Mouse (Mus musculus) liver, embryonic 14.5 days (tissue): ENCODE measurements around the gene Fbln1. TPM values are rescaled to one million over a fixed set of nuclear protein-coding genes. Genes with fewer than 3 reads are reported as not detected.

Source experiments
- ATAC-seq: fragments of 200-750 bp; cut with Nextera tagmentation; 2 replicates; pipeline ENCODE4 v1.8.0; 2017; ENCODE audit warnings: moderate number of reproducible peaks, mild to moderate bottlenecking, moderate library complexity; ENCODE audit not compliant: insufficient read depth
- DNase-seq, 3 experiments: peaks; one replicate each; pipeline ENCODE4 v3.0.0-alpha.2; 2012 to 2013; ENCODE audit warnings: low read depth in 3 of 3, low spot score in 3 of 3
- H3K27ac ChIP-seq: fragments of 300-500 bp; sonication (generic); 2 replicates; pipeline ENCODE4 v1.5.1; 2014; ENCODE audit warnings: moderate library complexity, mild to moderate bottlenecking, control low read depth, inconsistent platforms
- H3K27me3 ChIP-seq: fragments of 300-500 bp; sonication (generic); 2 replicates; pipeline ENCODE4 v1.6.1; 2014; ENCODE audit warnings: mild to moderate bottlenecking, low read length, moderate library complexity; ENCODE audit not compliant: control insufficient read depth, insufficient read depth
- H3K36me3 ChIP-seq: fragments of 300-500 bp; sonication (generic); replicated peaks from 2 replicates; pipeline ENCODE4 v1.6.1; 2014; ENCODE audit warnings: low read depth; ENCODE audit not compliant: control insufficient read depth, insufficient read depth
- H3K4me1 ChIP-seq, 2 experiments: fragments of 200-500 bp in 1 of 2; fragments of 300-500 bp in 1 of 2; sonication (generic) in 1 of 2; replicated peaks; 2 replicates each; pipeline ENCODE4 v1.6.1; 2012 to 2014; ENCODE audit warnings: antibody characterized with exemption in 1 of 2, inconsistent platforms in 1 of 2, low read length in 1 of 2; ENCODE audit not compliant: control insufficient read depth in 2 of 2, insufficient read depth in 2 of 2
- H3K4me2 ChIP-seq: fragments of 300-500 bp; sonication (generic); 2 replicates; pipeline ENCODE4 v1.6.1; 2014; ENCODE audit warnings: low read depth, mild to moderate bottlenecking, control low read depth, moderate library complexity
- H3K4me3 ChIP-seq, 2 experiments: fragments of 200-500 bp in 1 of 2; fragments of 300-500 bp in 1 of 2; sonication (generic) in 1 of 2; 2 replicates each; pipeline ENCODE4 v1.5.1; 2012 to 2014; ENCODE audit warnings: low read depth in 2 of 2, low read length in 2 of 2, mild to moderate bottlenecking in 2 of 2, control low read depth in 1 of 2, inconsistent platforms in 1 of 2, moderate library complexity in 1 of 2; ENCODE audit not compliant: insufficient read depth in 1 of 2
- H3K9ac ChIP-seq: fragments of 300-500 bp; sonication (generic); replicated peaks from 2 replicates; pipeline ENCODE4 v1.6.1; 2014; ENCODE audit warnings: mild to moderate bottlenecking, control low read depth, moderate library complexity
- H3K9me3 ChIP-seq: fragments of 300-500 bp; sonication (generic); 2 replicates; pipeline ENCODE4 v1.6.1; 2016; ENCODE audit warnings: low read length, mixed read lengths; ENCODE audit not compliant: control insufficient read depth
- CTCF ChIP-seq: IDR thresholded peaks from 2 replicates; pipeline ENCODE4 v1.5.1; 2016; ENCODE audit warnings: antibody characterized with exemption, low read depth, control low read depth
- EP300 ChIP-seq: IDR thresholded peaks from 2 replicates; pipeline ENCODE4 v1.6.1; 2016; ENCODE audit warnings: antibody characterized with exemption, low read depth
- WGBS: fragments of 180-500 bp; shearing (Covaris S2); extraction: QIAGEN DNeasy Blood & Tissue Kit; methylation state at CpG from one replicate; pipeline ENCODE4 v1.1.7; 2014; ENCODE audit not compliant: insufficient replicate concordance; 5-methylcytosine and 5-hydroxymethylcytosine counted together
- polyA plus RNA-seq, 2 experiments: library from polyadenylated mRNA; depleted of rRNA in 1 of 2; stranded (reverse) in 1 of 2; unstranded in 1 of 2; fragments of >200 nt; fragmentation: Nextera tagmentation in 1 of 2; extraction: Ambion mirVana in 1 of 2; gene quantifications; 2 replicates each; pipeline versions ENCODE4 v1.2.1 to v1.2.3; 2012 to 2014

Fbln1 gene
- 5.2 and 5.4 TPM in 2 replicates for polyA plus RNA-seq (2012; rRNA removed)
- polyA plus RNA-seq (2014; fragmentation: Nextera tagmentation; extraction: Ambion mirVana) = 4.9 and 6.0 TPM in 2 replicates

GRCm38 (mm10) chr15:85205792-85206702, at the start of gene Fbln1:
Gene Fbln1, plus strand, starts transcription at chr15:85205949.
- Histone ChIP-seq H3K27me3 (peaks cover 7% of the 10 kb centered on the region), H3K4me2 (peak within 1 kb of the TSS; percentile 51), H3K36me3 (no peaks in the 10 kb centered on the region), H3K9ac (no peak within 1 kb of the TSS), H3K4me3 (peak within 1 kb of the TSS; percentile 32 to 35), H3K9me3 (no peaks in the 10 kb centered on the region; the same call in 1 of the 2 replicates), H3K27ac (no peak within 1 kb of the TSS), H3K4me1 (no peaks in the 10 kb centered on the region)
- TF ChIP-seq CTCF = no peak
- TF ChIP-seq EP300 = no peak
- peak; percentile 43; the same call in 1 of the 2 replicates for ATAC-seq
- DNase-seq = no peak
- whole genome bisulfite sequencing = 3% methylated on average over 64 of the region's 64 CpGs

GRCm38 (mm10) chr15:85156198-85156597, 49.6 kb upstream of the Fbln1 start:
- WGBS = 52% methylated on average over 4 of the region's 4 CpGs
- Histone ChIP-seq H3K27me3 (no peaks in the 10 kb centered on the region), H3K4me3 (no peak overlapping the region), H3K9ac (no peak overlapping the region), H3K9me3 (no peaks in the 10 kb centered on the region), H3K36me3 (no peaks in the 10 kb centered on the region), H3K4me1 (no peaks in the 10 kb centered on the region), H3K4me2 (no peak overlapping the region), H3K27ac (no peak overlapping the region)
- ATAC-seq (no peak), DNase-seq (no peak)
- no peak for TF ChIP-seq EP300
- TF ChIP-seq CTCF = no peak

- ATAC-seq (no peak), DNase-seq (no peak)
Observed at GRCm38 (mm10) chr15:85161416-85161815, 44.3 kb upstream of the Fbln1 start.

GRCm38 (mm10) chr15:85162693-85163663, 42.8 kb upstream of the Fbln1 start:
- TF ChIP-seq EP300 (no peak), CTCF (no peak)
- DNase-seq = no peak

More at GRCm38 (mm10) chr15:85161416-85161815, 44.3 kb upstream of the Fbln1 start:
- Histone ChIP-seq H3K4me2 (no peak overlapping the region), H3K4me1 (no peaks in the 10 kb centered on the region), H3K27ac (no peak overlapping the region), H3K4me3 (no peak overlapping the region), H3K9me3 (no peaks in the 10 kb centered on the region), H3K36me3 (no peaks in the 10 kb centered on the region), H3K27me3 (no peaks in the 10 kb centered on the region), H3K9ac (no peak overlapping the region)
- TF ChIP-seq CTCF (no peak), EP300 (no peak)

More at GRCm38 (mm10) chr15:85162693-85163663, 42.8 kb upstream of the Fbln1 start:
- Histone ChIP-seq H3K4me2 (no peak overlapping the region), H3K4me3 (no peak overlapping the region), H3K27ac (no peak overlapping the region), H3K27me3 (no peaks in the 10 kb centered on the region), H3K4me1 (no peaks in the 10 kb centered on the region), H3K9ac (no peak overlapping the region), H3K36me3 (no peaks in the 10 kb centered on the region), H3K9me3 (no peaks in the 10 kb centered on the region)
- WGBS = 39% methylated on average over 21 of the region's 21 CpGs
- ATAC-seq = no peak
